Mouse (Mus musculus) C2C12 (cell line): ENCODE data around the gene Dysf.

ENCODE experiments used
- CEBPB ChIP-seq: IDR thresholded peaks from one replicate; pipeline ENCODE4 v1.6.1; 2011; ENCODE audit warnings: low read depth, mild to moderate bottlenecking, control low read depth, moderate library complexity
- CTCF ChIP-seq: IDR thresholded peaks from one replicate; pipeline ENCODE4 v1.5.1; 2011; ENCODE audit not compliant: control insufficient read depth, insufficient read depth, insufficient read length
- FOSL1 ChIP-seq: IDR thresholded peaks from one replicate; pipeline ENCODE4 v1.8.0; 2011; ENCODE audit warnings: mild to moderate bottlenecking, low read length; ENCODE audit not compliant: poor library complexity, insufficient read depth, severe bottlenecking
- MYOD1 ChIP-seq: IDR thresholded peaks from one replicate; pipeline ENCODE4 v1.6.1; 2011; ENCODE audit warnings: low read depth; ENCODE audit not compliant: control insufficient read depth, insufficient read length
- MYOG ChIP-seq: IDR thresholded peaks from one replicate; pipeline ENCODE4 v1.6.1; 2011; ENCODE audit not compliant: control insufficient read depth, insufficient read length; ENCODE audit errors: extremely low read depth
- USF1 ChIP-seq: IDR thresholded peaks from one replicate; pipeline ENCODE4 v1.6.1; 2011; ENCODE audit warnings: low read depth, mild to moderate bottlenecking, control low read depth, moderate library complexity

GRCm38 (mm10) chr6:84058671-84059141, 50.3 kb downstream of the Dysf start:
- no peak for TF ChIP-seq CEBPB
- no peak for TF ChIP-seq CTCF
- no peak for TF ChIP-seq MYOD1
- TF ChIP-seq FOSL1 = no peak
- TF ChIP-seq MYOG = no peak
- no peak for TF ChIP-seq USF1
